17 mouse cellular contexts compared by ENCODE assay signal in genomic region chr11:29879641-29880040, GRCm38 (mm10). TPM values are rescaled to one million over a fixed set of nuclear protein-coding genes. Genes with fewer than 3 reads are reported as not detected.
"Had no signal": no experiment of that assay in that cellular context is flagged by ENCODE, and none has a peak within 500 bp of the region (broad histone marks: within the 10 kb centered on the region; RNA-seq: fewer than 3 reads in every experiment).

No protein-coding gene starts in this region.

- H3K27ac ChIP-seq: kidney, embryonic 15.5 days; limb, embryonic 13.5 days; liver, embryonic 14.5 days; midbrain, embryonic 10.5 days; neural tube, embryonic 15.5 days had no signal

- H3K4me1 ChIP-seq: kidney, embryonic 15.5 days; limb, embryonic 13.5 days; neural tube, embryonic 15.5 days had no signal

- DNase-seq: kidney, adult 18-20 months; kidney, postnatal 14 days; layer of hippocampus, postnatal 36 days; left cerebral cortex, postnatal 4 days; lung, adult 2 months; lung, postnatal 36 days; midbrain, embryonic 14.5 days; retina, postnatal 1 day; right cerebral cortex, postnatal 25 days; thymus, postnatal 36 days had no signal

- H3K4me3 ChIP-seq: kidney, embryonic 15.5 days; limb, embryonic 13.5 days; midbrain, embryonic 10.5 days; myocyte; neural tube, embryonic 15.5 days had no signal

RNA-seq across cellular contexts. Expression of gene 4931440F15Rik, which starts 54.2 kb away (rescaled TPM):
- polyA plus RNA-seq: liver, adult 2 months had no signal
